Mouse (Mus musculus) liver, adult 2 months (tissue): ENCODE measurements around the gene Arid5a.

Source experiments
- CTCF ChIP-seq: fragments of 200-500 bp; IDR thresholded peaks from 2 replicates; pipeline ENCODE4 v1.5.1; 2011; ENCODE audit warnings: low read depth, low read length, control low read depth
- POLR2A ChIP-seq: fragments of 200-500 bp; IDR thresholded peaks from 2 replicates; pipeline ENCODE4 v1.6.1; 2011; ENCODE audit warnings: low read length, control low read depth; ENCODE audit not compliant: insufficient read depth; ENCODE audit errors: extremely low read depth

DNA sequence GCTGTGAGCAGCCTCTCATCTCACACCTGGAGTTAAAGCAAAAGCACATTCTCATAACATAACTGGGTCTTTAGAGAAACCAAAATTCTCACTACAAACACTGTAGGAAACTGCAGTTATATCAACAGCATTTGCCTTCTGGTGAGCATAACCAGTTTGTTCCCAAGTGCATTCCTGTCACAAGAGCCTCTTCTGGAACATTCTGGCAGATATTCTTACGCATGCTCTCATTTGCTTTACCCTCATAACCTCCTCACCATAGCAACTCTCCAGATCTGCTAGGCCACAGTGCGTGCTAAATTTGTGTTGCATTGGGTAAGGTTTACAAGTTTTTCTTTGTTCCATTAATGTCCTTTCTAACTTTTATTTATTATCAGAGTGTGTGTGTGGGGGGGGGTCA, 48.3 kb upstream of the Arid5a start:
- TF ChIP-seq POLR2A (no peak), CTCF (no peak)
